ENCODE assay signal across 20 mouse cellular contexts in the genomic region with DNA sequence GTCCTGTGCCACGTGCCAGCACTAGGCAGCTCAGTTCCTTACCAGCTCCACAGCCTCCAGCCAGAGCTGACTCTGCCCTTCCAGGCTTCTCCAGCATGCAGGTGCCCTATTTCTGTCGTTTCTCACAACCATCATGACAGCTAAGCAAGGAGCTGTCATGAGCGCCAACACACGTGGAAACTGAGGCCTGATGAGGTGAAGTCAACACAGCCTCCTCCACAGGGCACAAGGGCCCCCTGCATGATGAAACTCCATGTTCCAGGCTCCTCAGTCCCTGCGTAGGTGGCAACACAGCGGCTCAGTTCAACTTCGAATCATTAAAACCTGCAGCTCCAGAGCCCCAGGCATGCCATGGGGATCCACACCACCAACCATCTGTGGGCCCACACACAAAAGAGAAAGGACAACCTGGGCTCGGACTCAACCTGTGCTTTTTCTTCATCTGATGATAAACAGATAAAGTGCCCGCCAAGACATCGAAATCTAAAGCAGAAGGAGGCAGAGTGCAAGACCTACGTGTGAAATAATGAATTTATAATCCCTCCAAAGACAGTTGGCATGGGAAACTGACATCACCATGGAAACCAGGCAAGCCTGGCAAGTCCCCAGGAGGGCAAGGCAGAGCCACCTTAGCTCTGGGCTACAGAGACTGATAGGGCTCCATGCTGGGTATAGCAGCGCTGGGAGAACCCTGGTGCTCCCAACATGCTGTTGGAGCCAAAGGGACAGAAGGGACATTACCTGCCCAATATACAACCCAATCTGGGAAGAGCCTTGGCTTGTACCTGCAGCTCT. TPM values are rescaled to one million over a fixed set of nuclear protein-coding genes. Genes with fewer than 3 reads are reported as not detected.
A peak's percentile ranks its signal among the peaks of the same experiment; 100 is the strongest.
DNase-seq lines count a peak whose midpoint lies in the region; ATAC-seq and TF ChIP-seq lines count a peak whose summit lies in the region.
"Had no signal": no experiment of that assay in that cellular context is flagged by ENCODE, and none has a peak within 500 bp of the region (broad histone marks: within the 10 kb centered on the region; RNA-seq: fewer than 3 reads in every experiment).

No protein-coding gene starts in this region.

- whole genome bisulfite sequencing in forebrain, embryonic 15.5 days = 63% methylated on average over 12 of the region's 12 CpGs
- WGBS in forebrain, embryonic 11.5 days = 85% methylated on average over 12 of the region's 12 CpGs
- 89% methylated on average over 12 of the region's 12 CpGs for WGBS in neural tube, embryonic 13.5 days
- 67% methylated on average over 12 of the region's 12 CpGs for WGBS in midbrain, postnatal 0 days
- 81% methylated on average over 12 of the region's 12 CpGs for WGBS in liver, embryonic 11.5 days

- H3K9ac ChIP-seq in forebrain, embryonic 15.5 days (replicated peaks) = no peak overlapping the region
- no peak overlapping the region for H3K9ac ChIP-seq in forebrain, embryonic 11.5 days (ENCODE audit: low read length)
- no peak overlapping the region for H3K9ac ChIP-seq in neural tube, embryonic 13.5 days
- H3K9ac ChIP-seq in midbrain, postnatal 0 days (replicated peaks; ENCODE audit: low read length, poor library complexity, severe bottlenecking) = no peak overlapping the region
- H3K9ac ChIP-seq in liver, embryonic 11.5 days (ENCODE audit: low read depth, low read length) = no peak overlapping the region
- H3K9ac ChIP-seq: embryonic facial prominence, embryonic 13.5 days; limb, embryonic 15.5 days; lung, embryonic 14.5 days had no signal

- ATAC-seq in forebrain, embryonic 15.5 days (replicated peaks) = peak; percentile 35
- no peak for ATAC-seq in forebrain, embryonic 11.5 days (replicated peaks; ENCODE audit: low FRiP score)
- ATAC-seq in neural tube, embryonic 13.5 days (ENCODE audit: low read depth) = no peak
- ATAC-seq in midbrain, postnatal 0 days (ENCODE audit: low FRiP score) = peak; percentile 49; the same call in 1 of the 2 replicates
- no peak for ATAC-seq in liver, embryonic 11.5 days (replicated peaks; ENCODE audit: low FRiP score)
- ATAC-seq: intestine, embryonic 16.5 days had no signal

- no peak for TF ChIP-seq CTCF in midbrain, postnatal 0 days (IDR thresholded peaks at IDR 0.05)

- H3K36me3 ChIP-seq in forebrain, embryonic 15.5 days = no peaks in the 10 kb centered on the region
- no peaks in the 10 kb centered on the region for H3K36me3 ChIP-seq in forebrain, embryonic 11.5 days (ENCODE audit: control insufficient read depth, insufficient read depth, low read length)
- no peaks in the 10 kb centered on the region for H3K36me3 ChIP-seq in neural tube, embryonic 13.5 days
- H3K36me3 ChIP-seq in midbrain, postnatal 0 days (ENCODE audit: insufficient read depth, low read length) = no peaks in the 10 kb centered on the region
- no peaks in the 10 kb centered on the region for H3K36me3 ChIP-seq in liver, embryonic 11.5 days (ENCODE audit: control insufficient read depth, insufficient read depth, low read length)
- H3K36me3 ChIP-seq: embryonic facial prominence, embryonic 13.5 days; heart, embryonic 10.5 days; limb, embryonic 15.5 days had no signal

- H3K4me1 ChIP-seq in forebrain, embryonic 15.5 days = peaks cover 40% of the 10 kb centered on the region
- H3K4me1 ChIP-seq in forebrain, embryonic 11.5 days (replicated peaks; ENCODE audit: control insufficient read depth, insufficient read depth, low read length) = 0 out of 2 replicates have a peak, but pooled peaks cover 2% of the 10 kb centered on the region
- peaks cover 44% of the 10 kb centered on the region for H3K4me1 ChIP-seq in neural tube, embryonic 13.5 days (replicated peaks)
- H3K4me1 ChIP-seq in midbrain, postnatal 0 days (ENCODE audit: insufficient read depth, low read length) = peaks cover 16% of the 10 kb centered on the region
- no peaks in the 10 kb centered on the region; the same call in 1 of the 2 replicates for H3K4me1 ChIP-seq in liver, embryonic 11.5 days (replicated peaks; ENCODE audit: control insufficient read depth, insufficient read depth, low read length)

- H3K9me3 ChIP-seq in forebrain, embryonic 15.5 days = no peaks in the 10 kb centered on the region
- H3K9me3 ChIP-seq in forebrain, embryonic 11.5 days (ENCODE audit: control insufficient read depth, low read length) = no peaks in the 10 kb centered on the region
- H3K9me3 ChIP-seq in neural tube, embryonic 13.5 days = no peaks in the 10 kb centered on the region
- H3K9me3 ChIP-seq in midbrain, postnatal 0 days (ENCODE audit: low read length) = no peaks in the 10 kb centered on the region
- H3K9me3 ChIP-seq in liver, embryonic 11.5 days (ENCODE audit: control insufficient read depth, low read length) = no peaks in the 10 kb centered on the region
- H3K9me3 ChIP-seq: embryonic facial prominence, embryonic 13.5 days; heart, embryonic 10.5 days; limb, embryonic 15.5 days had no signal

- no peak for DNase-seq in forebrain, embryonic 11.5 days (ENCODE audit: low spot score)
- no peak for DNase-seq in neural tube, embryonic 10.5 days (ENCODE audit: extremely low spot score, low spot score)
- DNase-seq in layer of hippocampus, adult 18-20 months (ENCODE audit: low spot score in 2 of 2) = peak; percentile 32 to 69
- peak; percentile 47 for DNase-seq in midbrain, postnatal 0 days (ENCODE audit: low spot score)
- DNase-seq in liver, embryonic 11.5 days (ENCODE audit: low spot score) = no peak
- no peak for DNase-seq in liver
- DNase-seq: B cell, adult 2 months; cerebellum, adult 11 months; gastrocnemius, postnatal 25 days; heart, postnatal 36 days; lung, embryonic 14.5 days had no signal

- H3K4me3 ChIP-seq in forebrain, embryonic 15.5 days = no peak overlapping the region
- no peak overlapping the region for H3K4me3 ChIP-seq in forebrain, embryonic 11.5 days (ENCODE audit: low read depth, low read length)
- no peak overlapping the region for H3K4me3 ChIP-seq in neural tube, embryonic 13.5 days
- H3K4me3 ChIP-seq in midbrain, postnatal 0 days (ENCODE audit: low read depth, low read length) = no peak overlapping the region
- H3K4me3 ChIP-seq in liver, embryonic 11.5 days (ENCODE audit: low read depth, low read length) = no peak overlapping the region
- H3K4me3 ChIP-seq: embryonic facial prominence, embryonic 13.5 days; heart, embryonic 10.5 days; limb, embryonic 15.5 days had no signal

- peak overlapping the region; percentile 56 for H3K27ac ChIP-seq in forebrain, embryonic 15.5 days (replicated peaks)
- H3K27ac ChIP-seq in forebrain, embryonic 11.5 days (ENCODE audit: low read depth, low read length) = no peak overlapping the region
- 0 out of 2 replicates have a peak overlapping the region, but pooled peaks have one; percentile 64 for H3K27ac ChIP-seq in neural tube, embryonic 13.5 days (replicated peaks)
- H3K27ac ChIP-seq in midbrain, postnatal 0 days (ENCODE audit: low read depth, low read length) = 0 out of 2 replicates have a peak overlapping the region, but pooled peaks have one; percentile 26
- H3K27ac ChIP-seq in liver, embryonic 11.5 days (ENCODE audit: low read depth, low read length) = no peak overlapping the region
- H3K27ac ChIP-seq: embryonic facial prominence, embryonic 13.5 days; heart, embryonic 10.5 days; kidney, postnatal 0 days; limb, embryonic 15.5 days; macrophage had no signal

- H3K4me2 ChIP-seq in forebrain, embryonic 15.5 days (replicated peaks) = no peak overlapping the region
- no peak overlapping the region for H3K4me2 ChIP-seq in forebrain, embryonic 11.5 days (ENCODE audit: low read depth, low read length, severe bottlenecking)
- H3K4me2 ChIP-seq in neural tube, embryonic 13.5 days = no peak overlapping the region
- no peak overlapping the region for H3K4me2 ChIP-seq in midbrain, postnatal 0 days (ENCODE audit: low read depth, low read length, poor library complexity, severe bottlenecking)
- H3K4me2 ChIP-seq in liver, embryonic 11.5 days = no peak overlapping the region
- H3K4me2 ChIP-seq: embryonic facial prominence, embryonic 13.5 days; limb, embryonic 15.5 days; lung, embryonic 14.5 days had no signal

- H3K27me3 ChIP-seq in forebrain, embryonic 15.5 days = no peaks in the 10 kb centered on the region
- no peaks in the 10 kb centered on the region for H3K27me3 ChIP-seq in forebrain, embryonic 11.5 days (ENCODE audit: control insufficient read depth, insufficient read depth, low read length)
- H3K27me3 ChIP-seq in neural tube, embryonic 13.5 days = no peaks in the 10 kb centered on the region
- no peaks in the 10 kb centered on the region for H3K27me3 ChIP-seq in midbrain, postnatal 0 days (ENCODE audit: insufficient read depth, low read length)
- H3K27me3 ChIP-seq in liver, embryonic 11.5 days (replicated peaks; ENCODE audit: control insufficient read depth, insufficient read depth, low read length) = no peaks in the 10 kb centered on the region
- H3K27me3 ChIP-seq: embryonic facial prominence, embryonic 13.5 days; limb, embryonic 15.5 days had no signal

RNA-seq across cellular contexts. Expression of a gene that starts 54.8 kb away (rescaled TPM):
- polyA plus RNA-seq in forebrain, embryonic 15.5 days (2015; fragmentation: Nextera tagmentation; extraction: Ambion mirVana) = 0.06 TPM in 1 of 2 replicates, not detected in the other
- polyA plus RNA-seq in forebrain, embryonic 11.5 days (2014; fragmentation: Nextera tagmentation; extraction: Ambion mirVana) = 0.09 TPM in 1 of 2 replicates, not detected in the other
- 0.07 TPM in 1 of 2 replicates, not detected in the other for polyA plus RNA-seq in neural tube, embryonic 13.5 days (2015; fragmentation: Nextera tagmentation; extraction: Ambion mirVana)
- total RNA-seq in layer of hippocampus, adult 18-20 months (2021) = not detected
- 0.55 TPM in 1 of 2 replicates, not detected in the other for total RNA-seq in midbrain, postnatal 0 days (2014; rRNA removed)
- not detected in 2 replicates for polyA plus RNA-seq in midbrain, postnatal 0 days (2015; fragmentation: Nextera tagmentation; extraction: Ambion mirVana)
- polyA plus RNA-seq in liver, embryonic 11.5 days (2014; fragmentation: Nextera tagmentation; extraction: Ambion mirVana) = 0.07 TPM in 1 of 2 replicates, not detected in the other
- total RNA-seq: gastrocnemius, postnatal 25 days; heart, postnatal 36 days had no signal
- polyA plus RNA-seq: cortical plate, adult 2 months; macrophage had no signal

Comparison
In these comparisons a context has a peak if more than half of its experiments do, and no peak if none do; other contexts are left out.
1. ATAC-seq: peak in forebrain, embryonic 15.5 days (single experiment) and midbrain, postnatal 0 days (single experiment); none in forebrain, embryonic 11.5 days (single experiment), neural tube, embryonic 13.5 days (single experiment) and liver, embryonic 11.5 days (single experiment).
2. H3K27ac ChIP-seq: peak in forebrain, embryonic 15.5 days (single experiment), neural tube, embryonic 13.5 days (single experiment) and midbrain, postnatal 0 days (single experiment); none in forebrain, embryonic 11.5 days (single experiment) and liver, embryonic 11.5 days (single experiment).
3. DNase-seq: peak in layer of hippocampus, adult 18-20 months (2 of 2) and midbrain, postnatal 0 days (single experiment); none in forebrain, embryonic 11.5 days (single experiment), neural tube, embryonic 10.5 days (single experiment), liver, embryonic 11.5 days (single experiment) and liver (single experiment).